In genomic region chr19:30452671-30453070, GRCm38 (mm10) we compare ENCODE assay signal across 25 mouse cellular contexts.
"Had no signal": no experiment of that assay in that cellular context is flagged by ENCODE, and none has a peak within 500 bp of the region (broad histone marks: within the 10 kb centered on the region; RNA-seq: fewer than 3 reads in every experiment).

No protein-coding gene starts in this region.

- H3K27me3 ChIP-seq: heart, embryonic 12.5 days; hindbrain, embryonic 12.5 days; kidney, embryonic 15.5 days; limb, embryonic 15.5 days had no signal

- ATAC-seq: hindbrain, embryonic 16.5 days; inflammation-experienced regulatory T-cells, adult 6 months; intestine, embryonic 16.5 days had no signal

- H3K27ac ChIP-seq: heart, embryonic 10.5 days; hindbrain, embryonic 10.5 days; hindbrain, embryonic 12.5 days; hindbrain, embryonic 14.5 days; kidney, embryonic 15.5 days; kidney, postnatal 0 days; limb, embryonic 13.5 days; limb, embryonic 15.5 days had no signal

- H3K4me3 ChIP-seq: heart, embryonic 10.5 days; heart, embryonic 12.5 days; hindbrain, embryonic 10.5 days; hindbrain, embryonic 12.5 days; kidney, embryonic 15.5 days; limb, embryonic 13.5 days; limb, embryonic 15.5 days had no signal

- DNase-seq: gastrocnemius, postnatal 14 days; gastrocnemius, postnatal 36 days; heart, adult 18-20 months; heart, postnatal 10 days; heart, postnatal 4 days; kidney, adult 11 months; kidney, adult 2 months; kidney, adult 9 months; kidney, postnatal 14 days; kidney, postnatal 36 days; layer of hippocampus, adult 9-11 months; layer of hippocampus, postnatal 36 days; left cerebral cortex, postnatal 4 days had no signal

- H3K4me2 ChIP-seq: heart, embryonic 12.5 days; hindbrain, embryonic 12.5 days; hindbrain, embryonic 14.5 days; kidney, embryonic 15.5 days; limb, embryonic 13.5 days; limb, embryonic 15.5 days had no signal

- H3K4me1 ChIP-seq: heart, embryonic 10.5 days; heart, embryonic 12.5 days; hindbrain, embryonic 10.5 days; hindbrain, embryonic 12.5 days; kidney, embryonic 15.5 days had no signal

- H3K9me3 ChIP-seq: heart, embryonic 10.5 days; heart, embryonic 12.5 days; hindbrain, embryonic 10.5 days; hindbrain, embryonic 12.5 days; kidney, embryonic 15.5 days; limb, embryonic 13.5 days; limb, embryonic 15.5 days had no signal

- H3K9ac ChIP-seq: heart, embryonic 12.5 days; hindbrain, embryonic 12.5 days; hindbrain, embryonic 14.5 days; kidney, embryonic 15.5 days; limb, embryonic 13.5 days; limb, embryonic 15.5 days had no signal

- H3K36me3 ChIP-seq: heart, embryonic 10.5 days; heart, embryonic 12.5 days; hindbrain, embryonic 10.5 days; hindbrain, embryonic 12.5 days; kidney, embryonic 15.5 days; limb, embryonic 13.5 days; limb, embryonic 15.5 days had no signal
